Mouse (Mus musculus) liver, embryonic 12.5 days (tissue): ENCODE measurements around the gene Nup210. TPM values are rescaled to one million over a fixed set of nuclear protein-coding genes. Genes with fewer than 3 reads are reported as not detected.

Experiments used
- ATAC-seq: fragments of 200-750 bp; cut with Nextera tagmentation; 2 replicates; pipeline ENCODE4 v1.8.0; 2017; ENCODE audit warnings: moderate number of reproducible peaks, mild to moderate bottlenecking, moderate library complexity
- H3K27ac ChIP-seq: fragments of 300-500 bp; sonication (generic); 2 replicates; pipeline ENCODE4 v1.5.1; 2016; ENCODE audit warnings: mild to moderate bottlenecking
- H3K27me3 ChIP-seq: fragments of 300-500 bp; sonication (generic); replicated peaks from 2 replicates; pipeline ENCODE4 v1.6.1; 2016; ENCODE audit warnings: mild to moderate bottlenecking, moderate library complexity
- H3K36me3 ChIP-seq: fragments of 300-500 bp; sonication (generic); 2 replicates; pipeline ENCODE4 v1.6.1; 2016; ENCODE audit warnings: mild to moderate bottlenecking, moderate library complexity
- H3K4me1 ChIP-seq: fragments of 300-500 bp; sonication (generic); 2 replicates; pipeline ENCODE4 v1.6.1; 2016
- H3K4me2 ChIP-seq: fragments of 300-500 bp; sonication (generic); 2 replicates; pipeline ENCODE4 v1.6.1; 2016; ENCODE audit warnings: mild to moderate bottlenecking, moderate library complexity
- H3K4me3 ChIP-seq: fragments of 300-500 bp; sonication (generic); 2 replicates; pipeline ENCODE4 v1.5.1; 2016; ENCODE audit warnings: mild to moderate bottlenecking, moderate library complexity
- H3K9ac ChIP-seq: fragments of 300-500 bp; sonication (generic); 2 replicates; pipeline ENCODE4 v1.6.1; 2016; ENCODE audit warnings: mild to moderate bottlenecking, moderate library complexity
- H3K9me3 ChIP-seq: fragments of 300-500 bp; sonication (generic); replicated peaks from 2 replicates; pipeline ENCODE4 v1.6.1; 2016; ENCODE audit warnings: mild to moderate bottlenecking, moderate library complexity
- WGBS: fragments of 180-500 bp; shearing (Covaris S2); methylation state at CpG from one replicate; pipeline ENCODE4 v1.1.7; 2016; ENCODE audit not compliant: insufficient replicate concordance; 5-methylcytosine and 5-hydroxymethylcytosine counted together
- polyA plus RNA-seq: library from polyadenylated mRNA; unstranded; fragments of >200 nt; fragmentation: Nextera tagmentation; extraction: Ambion mirVana; gene quantifications from 2 replicates; pipeline ENCODE4 v1.2.1, GENCODE M21; 2016

Nup210 gene
- polyA plus RNA-seq, 1 experiment from 2014 or later = 54.0 TPM

DNA sequence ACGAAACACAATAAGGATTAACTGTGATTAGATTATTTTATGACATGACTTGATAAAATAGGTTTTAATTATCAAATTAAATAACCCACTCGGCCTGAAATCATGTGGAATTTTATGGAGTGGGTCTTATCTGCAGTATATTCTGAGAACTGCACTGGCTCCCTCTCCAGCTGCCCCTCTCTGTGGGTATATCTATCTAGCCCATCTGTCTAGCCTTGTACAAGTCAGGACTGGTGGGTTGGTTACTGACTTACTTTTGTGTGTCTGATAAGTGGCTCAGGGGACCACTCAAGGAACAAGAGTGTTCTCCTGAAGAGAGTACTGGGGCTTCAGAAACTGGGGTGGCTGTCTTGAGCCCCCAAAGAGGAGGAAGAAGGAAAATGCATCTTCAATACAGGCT lies 109.4 kb downstream of the Nup210 start:
- Histone ChIP-seq H3K4me1 (peaks cover 70% of the 10 kb centered on the region), H3K4me3 (peak overlapping the region; percentile 26), H3K27me3 (no peaks in the 10 kb centered on the region), H3K36me3 (peaks cover 6% of the 10 kb centered on the region), H3K27ac (peak overlapping the region; percentile 85), H3K4me2 (peak overlapping the region; percentile 58), H3K9ac (peak overlapping the region; percentile 40; the same call in 1 of the 2 replicates), H3K9me3 (no peaks in the 10 kb centered on the region)
- peak; percentile 79 for ATAC-seq
- WGBS = 22% methylated on average over 2 of the region's 2 CpGs

DNA sequence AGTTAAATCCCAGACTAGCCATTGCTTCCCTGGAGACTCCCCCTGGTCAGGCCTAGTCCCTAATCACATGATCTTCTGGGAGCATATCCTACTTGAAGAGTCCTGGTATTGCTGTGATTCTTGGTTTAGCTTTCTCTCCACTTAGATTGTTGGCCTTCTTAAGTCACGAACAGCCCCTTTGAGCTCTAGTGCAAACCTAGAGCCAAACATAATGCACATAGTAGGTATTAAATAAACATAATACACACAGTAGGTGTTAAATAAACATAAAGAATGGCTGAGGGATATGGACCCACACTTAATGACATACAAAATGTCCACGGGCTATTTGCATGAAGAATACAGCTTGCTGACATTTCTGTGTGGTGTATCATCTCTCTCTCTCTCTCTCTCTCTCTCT lies 112.5 kb downstream of the Nup210 start:
- peak overlapping the region; percentile 83 for H3K27ac ChIP-seq
- peak overlapping the region; percentile 55 for H3K4me2 ChIP-seq
- H3K9me3 ChIP-seq = no peaks in the 10 kb centered on the region
- 80% methylated on average over 2 of the region's 2 CpGs for WGBS
- 0 out of 2 replicates have a peak overlapping the region, but pooled peaks have one; percentile 40 for H3K9ac ChIP-seq
- no peak for ATAC-seq
- H3K27me3 ChIP-seq = no peaks in the 10 kb centered on the region
- peak overlapping the region; percentile 8 for H3K4me3 ChIP-seq
- H3K36me3 ChIP-seq = no peaks in the 10 kb centered on the region
- H3K4me1 ChIP-seq = peaks cover 95% of the 10 kb centered on the region

DNA sequence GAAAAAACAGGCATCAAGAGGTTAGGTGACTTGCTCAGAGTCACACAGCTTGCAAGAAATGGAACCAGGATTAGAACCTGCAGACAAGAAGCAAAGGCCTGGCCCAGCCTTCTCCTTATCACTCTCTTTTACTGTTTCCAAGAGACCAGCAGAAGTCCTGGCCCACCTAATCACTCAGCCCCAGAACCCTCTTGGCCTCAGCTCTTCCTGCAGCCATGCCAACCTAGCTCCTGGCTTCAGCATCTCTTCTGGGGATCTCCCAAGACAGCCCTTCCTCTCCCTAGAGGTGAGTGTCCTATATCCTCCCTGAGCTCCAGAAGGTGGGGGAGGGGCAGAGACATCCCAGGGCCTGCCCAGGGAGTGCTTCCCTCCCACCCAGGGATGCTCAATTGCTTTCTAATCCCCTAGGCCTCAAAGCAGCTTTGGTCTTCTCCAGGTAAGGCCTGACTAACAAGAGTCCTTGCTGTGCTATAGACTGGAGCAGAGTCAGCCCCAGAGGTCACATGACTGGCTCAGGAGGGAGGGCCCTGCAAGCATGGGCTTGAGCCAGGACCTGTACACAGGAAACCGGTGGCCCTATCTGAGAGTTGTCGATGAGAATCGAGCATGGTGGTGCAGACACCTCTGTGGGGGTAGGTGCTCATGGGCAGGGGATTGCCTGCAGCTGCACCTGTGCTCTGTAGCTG lies 113.2 kb downstream of the Nup210 start:
- Histone ChIP-seq H3K4me2 (peak overlapping the region; percentile 55), H3K27ac (peak overlapping the region; percentile 83), H3K27me3 (no peaks in the 10 kb centered on the region), H3K36me3 (no peaks in the 10 kb centered on the region), H3K4me1 (peaks cover 90% of the 10 kb centered on the region), H3K9ac (peak overlapping the region; percentile 40; the same call in 1 of the 2 replicates), H3K4me3 (peak overlapping the region; percentile 8), H3K9me3 (no peaks in the 10 kb centered on the region)
- ATAC-seq = peak; percentile 70
- 4% methylated on average over 3 of the region's 3 CpGs for WGBS

DNA sequence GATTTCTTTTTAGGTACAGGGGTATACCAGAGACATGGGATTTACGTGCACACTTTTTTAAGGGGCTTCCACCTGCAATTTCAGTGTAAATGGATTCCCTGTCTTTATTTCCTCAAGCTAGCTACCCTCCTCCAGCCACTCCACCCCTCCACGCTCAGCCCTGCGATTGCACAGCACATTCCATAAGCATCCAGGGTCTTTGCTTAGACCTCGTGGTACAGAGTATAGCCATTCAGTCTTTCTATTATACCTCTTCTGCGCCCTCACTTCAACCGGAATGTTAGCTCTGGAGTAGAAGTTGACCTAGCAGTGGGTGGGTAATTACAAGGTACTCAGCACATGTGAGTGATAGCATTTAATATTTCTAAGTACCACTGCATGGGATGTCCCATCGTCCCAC lies 115.1 kb downstream of the Nup210 start:
- H3K27ac ChIP-seq = peak overlapping the region; percentile 39; the same call in 1 of the 2 replicates
- 53% methylated on average over 7 of the region's 7 CpGs for WGBS
- peak overlapping the region; percentile 56 for H3K4me2 ChIP-seq
- no peaks in the 10 kb centered on the region for H3K27me3 ChIP-seq
- peaks cover 71% of the 10 kb centered on the region for H3K4me1 ChIP-seq
- no peak overlapping the region for H3K4me3 ChIP-seq
- no peaks in the 10 kb centered on the region for H3K9me3 ChIP-seq
- no peak for ATAC-seq
- H3K36me3 ChIP-seq = no peaks in the 10 kb centered on the region
- H3K9ac ChIP-seq = no peak overlapping the region

DNA sequence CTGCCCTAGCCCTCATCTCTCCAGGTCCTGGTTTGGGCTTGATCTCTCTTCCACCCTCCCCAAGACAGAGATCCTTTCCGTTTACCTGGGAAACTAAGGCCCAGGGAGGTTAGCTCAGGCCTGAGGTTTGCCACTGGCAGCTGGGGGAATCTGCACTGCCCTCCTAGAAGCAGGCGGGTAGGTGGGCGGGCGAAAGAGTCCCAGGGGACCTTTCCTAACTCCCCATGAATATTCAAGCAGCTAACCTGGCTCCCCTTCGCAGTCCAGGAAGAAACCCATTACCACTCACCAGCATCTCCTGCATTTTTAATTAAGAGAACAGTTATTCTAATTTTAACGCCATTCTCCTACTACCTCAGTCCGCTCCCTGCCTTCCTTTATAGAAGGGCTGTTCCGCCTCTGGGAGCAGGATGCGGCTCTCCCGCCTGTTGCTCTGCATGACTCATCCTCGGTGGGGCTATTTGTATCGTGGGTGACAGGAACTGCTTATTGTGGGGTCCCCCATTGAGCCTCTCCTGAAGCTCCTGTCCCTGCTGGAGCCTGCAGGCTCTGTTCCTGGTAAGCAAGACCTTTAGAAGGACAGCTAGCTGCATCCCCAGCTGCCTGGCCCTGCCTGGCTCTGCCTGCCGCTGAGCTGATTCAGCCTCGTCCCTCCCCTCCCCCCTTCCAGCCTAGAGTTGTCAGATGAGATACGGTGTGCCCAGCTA lies 115.7 kb downstream of the Nup210 start:
- peak; percentile 59; the same call in 1 of the 2 replicates for ATAC-seq
- Histone ChIP-seq H3K27ac (peak overlapping the region; percentile 39; the same call in 1 of the 2 replicates), H3K4me3 (0 out of 2 replicates have a peak overlapping the region, but pooled peaks have one; percentile 24), H3K4me1 (peaks cover 65% of the 10 kb centered on the region), H3K9me3 (no peaks in the 10 kb centered on the region), H3K36me3 (no peaks in the 10 kb centered on the region), H3K9ac (peak overlapping the region; percentile 55; the same call in 1 of the 2 replicates), H3K4me2 (peak overlapping the region; percentile 56), H3K27me3 (no peaks in the 10 kb centered on the region)
- 25% methylated on average over 15 of the region's 15 CpGs for WGBS

DNA sequence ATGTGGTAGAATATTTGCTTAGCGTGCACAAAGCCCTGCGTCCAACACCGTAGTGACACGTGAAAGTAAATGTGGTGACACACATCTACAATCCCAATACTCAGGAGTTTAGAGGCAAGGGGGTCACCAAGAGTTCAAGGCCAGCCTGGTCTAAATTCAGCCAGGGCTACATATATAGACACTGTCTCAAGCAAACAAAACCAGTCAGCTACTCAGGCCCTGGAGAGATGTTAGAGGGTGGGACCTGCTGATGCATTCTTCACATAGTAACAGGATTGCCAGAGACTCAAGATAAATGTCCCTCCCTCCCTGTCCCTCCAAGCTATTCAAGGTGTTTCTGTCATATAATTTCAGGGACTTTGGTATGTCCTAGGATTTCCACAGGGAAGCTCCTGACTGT lies 117.5 kb downstream of the Nup210 start:
- Histone ChIP-seq H3K4me1 (peaks cover 59% of the 10 kb centered on the region), H3K4me3 (no peak overlapping the region), H3K36me3 (no peaks in the 10 kb centered on the region), H3K4me2 (no peak overlapping the region), H3K9ac (no peak overlapping the region), H3K9me3 (no peaks in the 10 kb centered on the region), H3K27me3 (no peaks in the 10 kb centered on the region), H3K27ac (no peak overlapping the region)
- ATAC-seq = no peak
- WGBS = 84% methylated on average over 4 of the region's 4 CpGs

DNA sequence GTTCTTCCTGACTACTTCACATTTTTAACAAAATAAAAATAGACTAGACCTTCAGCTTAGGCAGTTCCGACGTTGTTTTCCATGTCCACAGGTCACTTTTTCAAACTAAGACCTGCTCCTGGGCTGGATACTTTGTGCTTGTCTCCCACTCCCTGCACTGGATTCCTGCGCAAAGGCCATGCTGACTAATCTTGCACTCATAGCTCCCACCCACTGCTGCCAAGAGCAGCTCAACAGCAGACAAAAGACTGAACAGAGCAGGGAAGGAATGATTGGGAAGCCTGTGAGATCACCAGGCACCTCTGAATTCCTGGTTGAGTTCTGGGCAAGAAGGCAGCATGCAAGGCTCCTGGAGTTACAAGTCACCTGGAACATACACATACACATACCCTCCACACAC lies 119.6 kb downstream of the Nup210 start:
- Histone ChIP-seq H3K27ac (no peak overlapping the region), H3K4me2 (no peak overlapping the region), H3K36me3 (no peaks in the 10 kb centered on the region), H3K27me3 (no peaks in the 10 kb centered on the region), H3K9ac (no peak overlapping the region), H3K4me3 (no peak overlapping the region), H3K4me1 (peaks cover 44% of the 10 kb centered on the region), H3K9me3 (peaks cover 10% of the 10 kb centered on the region)
- no peak for ATAC-seq
- WGBS = 80% methylated on average over 3 of the region's 3 CpGs

DNA sequence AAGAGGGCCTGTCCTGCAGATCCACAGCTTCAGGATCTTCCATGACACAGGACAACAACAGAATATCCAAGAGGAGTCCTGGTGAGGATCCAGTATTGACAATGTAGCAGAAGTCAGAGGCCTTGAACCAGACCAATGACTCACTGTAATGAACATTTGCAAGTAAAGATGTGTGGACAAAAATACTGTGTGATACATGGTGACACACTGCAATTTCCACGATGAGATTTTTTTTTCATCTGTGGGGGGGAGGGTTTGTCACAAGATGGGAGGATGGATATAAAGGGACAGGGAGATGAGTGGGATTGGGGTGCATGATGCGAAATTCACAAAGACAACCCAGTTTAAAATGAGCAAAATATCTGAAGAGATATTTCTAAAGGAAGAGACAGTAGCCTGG lies 120.4 kb downstream of the Nup210 start:
- ATAC-seq = no peak
- Histone ChIP-seq H3K36me3 (no peaks in the 10 kb centered on the region), H3K27me3 (no peaks in the 10 kb centered on the region), H3K27ac (no peak overlapping the region), H3K4me1 (peaks cover 36% of the 10 kb centered on the region), H3K4me3 (no peak overlapping the region), H3K9me3 (peaks cover 13% of the 10 kb centered on the region), H3K4me2 (no peak overlapping the region), H3K9ac (no peak overlapping the region)
- 67% methylated on average over 2 of the region's 2 CpGs for WGBS

DNA sequence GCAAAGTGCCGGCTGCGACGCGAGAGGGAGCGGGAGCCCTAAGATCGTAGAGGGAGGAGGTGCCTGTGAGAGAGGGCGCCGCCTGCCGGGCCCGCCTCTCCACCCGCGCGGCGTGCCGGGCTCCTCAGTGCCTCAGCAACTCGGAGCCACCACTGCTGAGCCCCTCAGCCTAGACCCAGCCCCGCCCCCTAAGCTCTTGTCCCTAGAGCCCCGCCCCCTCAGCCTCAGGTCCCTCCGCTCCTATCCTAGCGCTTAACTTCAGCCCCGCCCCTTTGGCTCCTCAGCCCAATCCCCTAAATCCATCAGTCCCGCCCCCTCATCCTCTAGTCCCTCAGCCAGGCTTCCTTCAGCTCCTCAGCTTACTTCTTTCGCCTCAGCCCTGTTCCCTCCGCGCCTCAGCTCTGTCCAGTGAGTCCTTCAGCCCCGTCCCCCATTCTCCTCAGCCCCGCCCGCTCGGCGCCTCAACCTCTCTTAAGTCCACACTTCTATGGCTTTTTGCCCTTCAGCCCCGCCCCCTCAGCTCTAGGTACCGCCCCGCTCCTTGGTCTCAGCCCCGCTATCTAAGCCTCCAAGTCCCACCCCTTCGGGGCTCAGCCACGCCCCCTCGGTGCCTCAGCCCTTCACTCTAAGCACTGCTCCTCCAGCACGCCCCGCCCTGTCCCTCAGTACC lies 127.8 kb downstream of the Nup210 start, which contains the start of gene Iqsec1:
Iqsec1 (minus strand) TSS at position 38 of the 670 bp plus-strand sequence.
- H3K4me1 ChIP-seq = peaks cover 63% of the 10 kb centered on the region

DNA sequence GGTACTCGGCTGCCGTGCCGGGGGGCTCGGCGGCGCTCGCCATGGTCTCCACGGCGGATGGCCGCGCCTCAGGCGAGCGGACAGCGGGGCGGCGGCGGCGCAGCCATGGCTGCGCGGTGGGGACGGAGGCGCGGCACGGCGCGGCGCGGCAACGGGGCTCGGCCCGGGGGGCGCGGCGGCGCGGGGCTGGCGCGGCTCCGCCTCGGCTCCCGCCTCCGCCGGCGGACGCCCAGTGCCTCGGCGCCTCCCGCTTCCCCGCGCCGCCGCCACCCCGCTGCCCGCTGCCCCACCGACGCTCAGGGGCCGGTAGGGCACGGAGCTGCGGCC lies 128.4 kb downstream of the Nup210 start:
- Histone ChIP-seq H3K27ac (peak overlapping the region; percentile 83), H3K9me3 (peaks cover 11% of the 10 kb centered on the region), H3K36me3 (no peaks in the 10 kb centered on the region), H3K9ac (peak overlapping the region; percentile 81), H3K4me2 (peak overlapping the region; percentile 100), H3K4me3 (peak overlapping the region; percentile 81), H3K4me1 (peaks cover 66% of the 10 kb centered on the region), H3K27me3 (peaks cover 40% of the 10 kb centered on the region)
- peak; percentile 21 for ATAC-seq
- WGBS = under 1% methylated on average over 48 of the region's 59 CpGs

More for the DNA sequence above, 127.8 kb downstream of the Nup210 start, which contains the start of gene Iqsec1:
- Histone ChIP-seq H3K9me3 (peaks cover 16% of the 10 kb centered on the region), H3K36me3 (no peaks in the 10 kb centered on the region), H3K27me3 (peaks cover 40% of the 10 kb centered on the region), H3K4me3 (peak within 1 kb of the TSS; percentile 81), H3K9ac (peak within 1 kb of the TSS; percentile 81), H3K27ac (peak within 1 kb of the TSS; percentile 83), H3K4me2 (peak within 1 kb of the TSS; percentile 100)
- peak; percentile 92 for ATAC-seq
- 1% methylated on average over 38 of the region's 39 CpGs for WGBS

DNA sequence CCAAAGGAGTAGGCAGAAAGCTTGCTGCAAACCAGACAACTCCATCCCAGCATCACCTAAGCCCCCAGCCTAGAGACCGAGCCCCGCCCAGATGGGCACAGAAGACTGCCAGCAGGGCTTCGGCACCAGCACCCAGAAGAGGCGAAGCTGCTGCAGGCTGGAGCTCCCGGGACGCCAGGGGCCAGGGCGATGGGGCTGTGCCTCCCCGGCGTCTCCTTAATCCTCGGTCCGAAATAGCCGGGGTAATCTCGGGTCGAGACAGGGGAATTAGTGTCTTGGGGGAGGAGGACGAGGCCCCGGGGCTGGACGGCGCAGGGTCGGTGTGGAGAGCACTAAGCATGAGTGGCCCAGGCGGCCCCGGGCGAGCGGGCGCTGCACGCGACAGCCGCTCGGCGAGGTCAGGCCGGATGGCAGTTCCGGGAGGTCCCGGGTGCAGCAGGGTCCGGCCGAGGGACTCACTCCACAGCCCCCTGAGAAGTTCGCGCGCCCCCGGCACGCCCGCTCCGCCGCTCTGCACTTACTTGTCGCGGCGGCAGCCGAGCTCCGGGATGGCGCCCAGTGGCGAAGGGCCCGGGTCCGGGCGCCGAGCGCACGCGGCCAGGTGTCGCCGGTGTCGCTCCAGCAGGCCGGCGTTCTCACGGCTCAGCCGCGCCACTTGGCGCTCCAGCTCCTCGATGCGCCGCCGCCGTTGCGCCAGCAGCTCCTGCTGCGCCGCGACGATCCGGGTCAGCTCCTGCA lies 128.9 kb downstream of the Nup210 start:
- H3K4me2 ChIP-seq = peak overlapping the region; percentile 100
- H3K27ac ChIP-seq = peak overlapping the region; percentile 83
- peak overlapping the region; percentile 81 for H3K4me3 ChIP-seq
- WGBS = under 1% methylated on average over 75 of the region's 76 CpGs
- H3K9me3 ChIP-seq = peaks cover 11% of the 10 kb centered on the region
- H3K9ac ChIP-seq = peak overlapping the region; percentile 81
- ATAC-seq = no peak
- no peaks in the 10 kb centered on the region for H3K36me3 ChIP-seq
- peaks cover 41% of the 10 kb centered on the region for H3K27me3 ChIP-seq
- peaks cover 67% of the 10 kb centered on the region for H3K4me1 ChIP-seq
